Mouse (Mus musculus) gastrocnemius, adult 8-10 months (tissue): ENCODE data around the gene Slc35f6. TPM values are rescaled to one million over a fixed set of nuclear protein-coding genes. Genes with fewer than 3 reads are reported as not detected.

Experiments used
- DNase-seq, 2 experiments: peaks; one replicate each; pipeline ENCODE4 v3.0.0; 2022; ENCODE audit warnings: low spot score in 2 of 2
- total RNA-seq, 4 experiments: library from RNA; stranded (reverse); gene quantifications; 2 replicates each; pipeline ENCODE4 v1.2.4; 2022

The Slc35f6 gene
- 10 to 100 TPM; 10.2 to 14.4 (median 12.4) TPM for total RNA-seq

DNA sequence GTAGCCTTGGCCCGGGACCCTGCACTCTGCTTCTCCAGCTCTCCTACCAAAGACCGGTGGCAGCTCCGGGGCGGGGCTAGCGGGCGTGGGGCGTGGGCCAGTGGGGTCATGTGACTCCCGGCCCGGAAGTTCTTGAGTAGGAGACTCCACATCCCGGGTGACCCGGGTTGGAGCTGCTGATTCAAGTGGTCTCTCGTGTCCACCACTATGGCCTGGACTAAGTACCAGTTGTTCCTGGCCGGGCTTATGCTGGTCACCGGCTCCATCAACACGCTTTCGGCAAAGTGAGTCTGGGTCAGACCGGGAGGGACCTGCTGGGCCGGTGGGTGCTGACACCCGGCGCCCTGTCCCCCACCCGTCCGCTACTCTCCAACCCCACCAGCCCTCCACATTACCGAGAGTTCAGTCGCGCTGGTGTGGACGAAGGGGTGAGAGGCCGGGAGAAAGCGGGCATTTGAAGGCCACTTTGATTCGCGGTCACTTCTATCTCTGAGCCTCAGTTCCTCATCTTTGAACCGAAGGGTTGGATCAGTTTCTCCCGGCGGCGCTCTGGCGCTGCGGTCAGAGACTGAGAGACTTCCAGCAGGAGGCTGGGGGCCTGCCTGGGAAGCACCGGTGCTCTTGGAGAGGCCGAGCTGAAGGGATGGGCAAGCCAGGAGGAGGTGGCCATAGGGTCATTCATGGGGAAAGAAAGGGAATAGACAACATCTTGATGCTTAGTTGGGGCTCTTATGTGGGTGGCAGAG is at the start of gene Slc35f6:
Gene Slc35f6 (plus strand): TSS at position 119 of the 746 bp plus-strand sequence.
- peak; percentile 89 to 90 for DNase-seq

DNA sequence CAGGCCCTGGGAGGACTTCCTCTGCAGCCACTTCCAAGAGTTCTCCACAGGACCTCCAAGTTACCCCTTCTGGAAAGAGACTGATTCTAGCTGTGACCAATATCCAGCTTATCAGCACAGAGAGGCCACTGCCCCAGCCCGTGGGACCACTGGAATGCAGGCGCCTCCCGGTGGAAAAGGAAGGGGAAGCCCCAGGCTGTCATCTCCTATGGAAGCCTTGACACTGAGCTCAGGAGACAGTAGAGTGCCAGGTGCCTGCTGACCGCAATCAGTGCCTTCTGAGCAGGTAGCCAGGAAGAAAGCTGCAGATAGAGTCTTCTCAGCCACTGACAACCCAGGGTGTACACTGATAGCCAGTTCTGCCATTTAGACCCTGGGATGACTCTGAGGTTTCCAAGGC is 46.3 kb upstream of the Slc35f6 start:
- no peak for DNase-seq

GRCm38 (mm10) chr5:30603255-30603654 is 44.5 kb upstream of the Slc35f6 start:
- no peak for DNase-seq

DNA sequence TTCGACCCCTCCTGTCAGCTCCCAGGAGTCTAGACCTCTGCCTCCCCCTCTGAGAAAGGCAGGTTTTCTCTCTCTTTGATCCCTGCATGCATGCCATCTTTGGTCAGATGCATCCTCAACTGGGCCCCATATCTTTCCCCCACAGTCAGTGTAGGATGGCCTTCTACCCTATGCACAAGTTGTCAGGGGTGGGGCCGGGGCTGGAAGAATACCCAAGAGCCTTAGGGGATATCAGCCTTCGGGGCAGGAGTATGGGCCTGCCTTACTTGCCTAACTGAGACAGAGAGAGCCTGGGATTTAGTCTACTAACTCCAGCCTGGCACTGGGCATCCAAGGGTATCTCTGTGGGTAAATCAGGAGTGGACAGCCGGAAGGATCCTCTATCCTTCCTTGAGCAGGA is 43.8 kb upstream of the Slc35f6 start:
- DNase-seq, result no peak

- no peak for DNase-seq
Observed at GRCm38 (mm10) chr5:30604769-30605188, 43.0 kb upstream of the Slc35f6 start.

DNA sequence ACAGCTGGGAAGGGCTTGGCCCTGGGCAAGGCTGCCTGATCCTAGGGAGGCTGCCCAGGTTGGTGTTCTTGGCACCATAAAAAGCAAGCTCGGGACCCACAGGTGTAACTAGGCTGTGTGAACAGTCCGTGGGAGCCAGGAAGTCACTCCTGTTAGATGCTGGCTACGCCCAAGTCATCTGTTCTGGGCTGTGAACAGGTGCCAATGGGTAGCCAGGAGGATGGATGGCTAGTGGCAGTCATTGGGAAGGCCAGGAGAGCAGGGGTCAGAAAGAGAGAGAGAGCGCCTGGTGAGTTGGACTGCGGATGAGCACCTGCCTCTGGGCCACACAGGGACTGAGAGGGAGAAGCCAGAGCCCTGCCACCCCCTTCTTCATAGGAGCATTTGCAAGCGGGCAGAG is 42.1 kb upstream of the Slc35f6 start:
- DNase-seq, result no peak

DNA sequence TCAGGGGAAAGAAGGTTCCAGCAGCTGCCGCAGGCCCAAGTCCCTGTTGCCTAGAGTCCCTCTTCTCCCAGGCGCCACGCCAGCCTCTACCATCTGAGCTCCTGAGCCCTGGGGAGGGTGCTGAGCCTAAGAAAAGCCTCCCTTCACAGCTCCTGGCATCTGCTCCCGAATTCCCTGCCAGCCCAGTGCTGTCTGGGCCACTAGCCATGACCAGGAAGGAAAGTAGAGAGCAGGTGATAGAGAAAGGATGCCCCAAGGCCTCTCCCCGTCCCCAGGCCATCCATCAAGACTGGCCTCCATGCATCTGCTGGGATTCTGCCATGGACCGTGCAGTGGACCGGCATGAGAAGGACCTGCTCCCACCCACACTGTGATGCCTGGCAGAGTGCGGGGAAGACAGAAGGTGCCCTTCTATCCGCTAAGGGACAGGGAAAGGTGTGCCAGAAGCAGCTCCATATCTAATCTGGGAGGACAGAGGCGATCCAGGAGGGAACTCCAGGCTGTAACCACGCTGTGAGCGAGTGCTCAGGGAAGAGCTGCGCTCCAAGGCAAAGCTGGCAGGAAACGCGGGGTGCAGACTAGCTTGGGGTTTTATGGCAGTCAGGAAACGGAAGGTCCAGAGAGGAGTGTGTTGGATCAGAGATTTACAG is 41.2 kb upstream of the Slc35f6 start:
- peak; percentile 71 to 82 for DNase-seq

GRCm38 (mm10) chr5:30609094-30609493 is 38.6 kb upstream of the Slc35f6 start:
- DNase-seq, result no peak

DNA sequence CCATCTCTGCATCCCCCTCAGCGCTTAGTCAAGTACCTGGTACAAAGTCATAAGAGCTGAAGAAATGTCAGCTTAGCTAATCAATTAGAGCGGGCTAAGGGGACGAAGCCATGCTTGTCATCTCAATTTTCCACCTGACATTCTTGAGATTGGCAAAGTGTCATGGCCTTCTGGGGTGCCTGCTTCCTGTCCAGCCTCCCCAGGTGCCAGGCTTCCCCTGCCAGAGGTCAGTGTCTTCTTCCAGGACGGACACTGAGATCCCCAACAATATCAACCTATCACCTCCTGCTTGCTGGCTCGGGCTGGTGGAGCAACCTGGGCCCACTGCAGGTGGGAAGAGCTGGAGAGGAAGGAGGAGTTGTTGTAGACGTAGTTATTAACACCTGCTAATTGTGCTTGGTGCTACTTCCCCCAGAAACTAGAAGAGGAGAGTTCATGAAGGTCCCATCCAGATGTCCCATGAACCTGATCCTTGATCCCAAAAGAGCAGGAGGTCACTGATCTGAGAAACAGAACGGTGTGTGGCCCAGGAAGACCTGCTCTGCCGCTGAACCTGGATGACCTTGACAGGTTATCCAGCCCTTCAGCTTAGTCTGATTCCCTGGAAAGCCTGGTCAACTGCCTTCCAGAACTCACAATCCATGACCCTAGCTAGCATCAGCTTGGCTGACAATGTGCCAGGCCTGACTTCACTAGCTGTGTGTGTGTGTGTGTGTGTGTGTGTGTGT is 37.7 kb upstream of the Slc35f6 start:
- no peak for DNase-seq

DNA sequence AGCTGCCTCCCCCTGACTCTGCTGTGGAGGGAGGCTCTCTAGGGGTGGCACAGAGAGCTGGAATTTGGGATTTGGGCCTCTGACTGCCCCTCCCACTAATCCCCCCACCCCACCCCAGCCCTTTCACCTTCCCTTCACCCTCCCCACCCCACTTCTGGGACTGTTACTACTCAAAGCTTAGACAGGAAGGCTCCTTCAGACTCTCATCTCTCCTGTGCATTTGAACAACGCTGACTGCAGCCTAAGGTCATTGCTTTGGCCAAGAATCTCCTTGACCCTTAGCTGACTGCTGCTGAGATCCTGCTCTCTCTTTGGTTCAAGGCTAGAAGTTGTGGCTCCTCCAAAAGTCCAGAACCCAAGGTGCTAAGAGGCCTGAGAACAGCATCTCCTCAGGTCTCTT is 36.6 kb upstream of the Slc35f6 start:
- no peak for DNase-seq

DNA sequence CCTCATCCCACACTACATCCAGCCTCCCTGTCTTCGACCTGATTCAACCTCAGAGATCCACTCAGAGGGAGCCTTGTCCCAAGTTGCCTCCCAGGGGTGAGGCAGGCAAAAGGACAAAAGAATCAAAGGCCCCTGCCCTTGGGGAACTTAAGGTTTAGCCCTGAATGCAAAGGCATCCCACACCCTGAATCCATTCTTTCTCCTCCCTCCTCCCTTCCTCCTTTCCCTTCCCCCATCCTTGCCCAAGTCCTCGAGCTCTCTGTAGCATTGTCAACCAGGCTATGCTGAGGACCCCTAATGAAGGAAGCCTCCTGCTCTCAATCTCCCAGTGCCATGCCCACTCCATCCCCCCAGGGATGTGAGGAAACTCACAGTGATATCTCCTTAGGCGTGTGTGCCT is 36.0 kb upstream of the Slc35f6 start:
- no peak for DNase-seq

GRCm38 (mm10) chr5:30612575-30612974 is 35.2 kb upstream of the Slc35f6 start:
- no peak for DNase-seq

DNA sequence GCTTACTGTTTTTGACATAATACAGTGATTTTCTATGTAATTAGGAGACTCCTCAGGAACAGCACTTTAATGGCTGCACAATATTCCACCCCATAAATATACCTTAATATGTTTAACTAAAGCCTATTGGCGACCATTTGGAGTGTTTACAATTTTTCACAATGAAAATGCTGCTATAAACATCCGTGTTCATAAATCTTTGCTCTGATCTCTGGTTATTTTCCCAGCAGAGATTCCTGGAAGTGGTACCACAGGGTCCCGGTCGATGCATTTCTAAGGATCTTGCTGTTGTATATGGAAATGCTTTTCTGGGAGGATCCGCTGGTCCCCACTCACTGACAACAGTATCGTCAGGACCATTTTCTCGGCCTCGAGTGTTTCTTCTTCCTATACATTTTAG is 34.5 kb upstream of the Slc35f6 start:
- no peak for DNase-seq

DNA sequence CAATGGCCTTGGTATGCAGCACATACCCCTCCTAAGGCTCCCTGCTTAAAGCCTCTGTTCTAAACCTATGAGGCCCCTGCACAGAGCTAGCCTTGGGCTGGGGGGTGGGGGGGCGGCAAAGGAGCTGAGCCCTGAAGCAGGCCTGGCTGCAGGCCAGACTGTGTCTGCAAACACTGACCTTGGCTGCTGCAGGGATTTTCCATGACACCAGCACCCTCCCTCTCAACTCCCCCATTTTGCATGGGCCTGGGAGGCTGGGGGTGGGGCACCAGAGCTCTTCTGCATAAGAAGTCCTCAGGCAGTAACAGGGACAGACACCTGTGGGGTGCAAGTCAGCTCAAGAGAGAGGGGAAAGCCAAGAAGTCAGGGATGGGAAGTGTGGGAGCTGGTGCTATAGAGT is 33.5 kb upstream of the Slc35f6 start:
- no peak for DNase-seq

DNA sequence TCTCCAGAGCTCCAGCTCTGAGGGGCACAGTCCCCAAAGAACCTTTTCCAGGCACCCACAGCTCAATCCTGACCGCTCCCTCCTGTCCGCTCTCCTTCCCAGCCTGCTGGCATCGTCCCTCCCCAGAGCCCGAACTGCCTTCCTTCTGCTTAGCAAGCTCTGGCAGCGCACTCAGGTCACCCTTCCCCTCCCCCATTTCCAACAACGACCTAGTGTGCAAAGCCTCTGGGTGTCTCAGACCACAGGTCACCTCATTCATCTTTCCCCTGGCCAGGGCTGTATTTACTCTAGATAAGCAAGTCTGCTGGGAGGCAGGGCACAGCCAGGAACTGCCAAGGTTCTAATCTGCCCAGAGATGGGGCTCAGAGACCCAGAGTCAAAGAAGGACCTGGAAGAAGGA is 32.3 kb upstream of the Slc35f6 start:
- DNase-seq, result no peak

DNA sequence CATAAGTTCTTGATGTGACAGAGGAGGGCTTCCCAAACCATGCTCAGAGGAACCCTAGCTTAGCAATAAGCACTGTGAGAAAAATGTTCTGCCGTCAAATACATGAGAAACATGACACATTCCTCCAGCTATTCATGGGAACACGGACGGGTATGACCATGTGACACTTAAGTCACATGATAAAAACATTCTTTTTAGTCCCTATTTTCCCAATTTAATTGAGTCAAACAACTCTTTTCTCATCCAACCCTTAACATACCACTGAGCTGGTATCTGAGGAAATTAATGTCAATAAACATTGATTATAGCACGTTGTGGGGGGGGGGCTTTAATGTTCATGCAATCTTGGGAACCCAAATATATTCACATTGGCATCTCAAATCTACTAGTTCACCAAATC is 31.9 kb upstream of the Slc35f6 start:
- no peak for DNase-seq

DNA sequence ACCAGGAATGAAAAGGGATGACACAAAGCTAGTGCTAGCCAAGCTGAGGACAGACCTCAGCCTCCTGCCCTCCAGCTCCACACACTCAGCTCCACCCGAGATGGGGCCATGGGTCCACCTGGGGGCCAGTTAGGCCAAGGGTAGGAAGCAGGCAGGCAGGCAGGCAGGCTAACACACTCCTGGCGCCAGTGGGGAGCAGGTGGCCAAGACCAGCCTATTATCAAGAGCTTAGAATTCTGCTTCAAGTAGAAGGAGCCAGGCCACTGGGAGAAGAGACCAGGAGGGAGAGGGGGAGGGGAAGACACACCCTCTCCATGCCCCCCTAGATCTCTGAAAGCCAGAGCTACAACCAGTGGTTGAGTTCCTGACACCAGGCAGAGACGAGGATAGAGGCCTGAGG is 31.1 kb upstream of the Slc35f6 start:
- DNase-seq, result no peak

DNA sequence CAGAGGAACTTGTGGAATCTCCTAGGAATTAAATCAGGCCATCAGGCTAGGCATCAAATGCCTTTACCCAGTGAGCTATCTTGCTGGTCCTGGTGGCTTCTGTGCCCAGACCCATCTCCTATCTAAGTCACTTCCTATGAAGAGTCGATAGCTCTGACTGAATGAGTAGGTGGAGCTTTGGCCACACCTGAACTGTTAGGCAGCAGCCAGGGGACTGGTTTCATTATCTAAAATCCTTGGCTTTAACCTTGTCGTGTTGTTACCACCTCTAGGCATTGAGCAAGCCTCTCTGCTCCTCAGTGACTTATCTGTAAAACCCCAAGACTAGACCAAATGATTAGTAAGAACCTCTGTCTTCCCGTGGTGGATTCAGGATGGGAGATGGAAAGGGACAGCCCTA is 30.4 kb upstream of the Slc35f6 start:
- DNase-seq, result no peak

DNA sequence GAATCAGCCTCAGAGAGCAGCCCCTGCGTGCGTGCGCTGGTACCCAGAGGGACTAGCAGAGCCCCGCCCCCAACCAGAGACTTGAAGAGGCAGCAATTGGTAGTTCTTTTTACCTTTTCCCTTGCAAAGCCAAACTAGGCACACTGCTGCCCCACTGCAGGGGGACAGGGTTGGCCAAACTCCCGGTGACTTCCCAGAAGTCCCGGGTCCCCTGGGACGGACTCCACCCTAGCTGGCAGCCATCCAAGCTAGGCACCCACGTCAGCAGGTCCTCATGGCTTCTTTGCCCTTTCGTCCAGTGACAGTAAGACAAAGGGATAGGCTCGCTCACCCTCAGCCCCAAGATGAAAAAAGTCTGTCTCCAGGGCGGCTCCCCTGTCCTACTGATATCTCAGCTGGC is 29.9 kb upstream of the Slc35f6 start:
- DNase-seq, result no peak

DNA sequence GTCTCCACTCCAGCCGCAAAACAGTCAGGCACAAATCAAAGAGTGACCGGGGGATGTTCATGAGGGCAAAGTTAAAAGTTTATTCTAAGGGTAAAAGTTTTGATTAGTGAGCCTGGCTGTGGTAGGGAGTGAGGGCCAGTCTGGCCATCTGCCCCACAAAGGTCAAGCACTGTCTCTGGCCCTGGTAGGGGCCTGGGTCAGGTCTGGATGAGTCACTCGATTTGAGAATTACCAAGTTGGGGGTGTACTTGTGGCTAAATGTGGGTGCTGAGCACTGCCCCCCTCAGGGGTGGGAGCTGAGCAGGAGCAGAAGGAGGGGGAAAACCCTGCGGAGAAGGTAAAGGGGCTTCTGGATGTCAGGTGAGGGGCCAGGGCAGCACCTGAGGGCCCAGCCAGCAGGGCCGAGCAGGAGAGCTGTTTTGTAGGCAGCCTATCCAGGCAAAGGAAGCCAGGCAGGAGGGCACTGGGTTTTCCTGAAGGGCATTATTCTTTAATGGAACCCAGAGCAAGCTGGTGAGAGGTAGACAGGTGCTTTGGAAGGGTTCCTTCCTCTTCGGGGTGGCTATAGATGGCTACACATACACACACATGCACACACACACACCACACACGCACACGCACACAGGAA is 29.2 kb upstream of the Slc35f6 start:
- no peak for DNase-seq

- DNase-seq, result no peak
Observed at GRCm38 (mm10) chr5:30619211-30619610, 28.5 kb upstream of the Slc35f6 start.

- no peak for DNase-seq
Observed at GRCm38 (mm10) chr5:30620567-30620966, 27.2 kb upstream of the Slc35f6 start.
